Mouse (Mus musculus) ES-E14 (cell line): ENCODE data around the gene Atoh1. TPM values are rescaled to one million over a fixed set of nuclear protein-coding genes. Genes with fewer than 3 reads are reported as not detected.
A peak's percentile ranks its signal among the peaks of the same experiment; 100 is the strongest.

Experiments
- DNase-seq: peaks from one replicate; pipeline ENCODE4 v3.0.0-alpha.2; 2013; ENCODE audit warnings: low read depth, low spot score
- H3K27ac ChIP-seq: 2 replicates; pipeline ENCODE4 v1.5.1; 2012; ENCODE audit warnings: low read depth, mild to moderate bottlenecking, low read length, moderate library complexity, mixed read lengths; ENCODE audit not compliant: poor library complexity, insufficient read depth, severe bottlenecking
- H3K36me3 ChIP-seq: 2 replicates; pipeline ENCODE4 v1.6.1; 2012; ENCODE audit warnings: mild to moderate bottlenecking, low read length, moderate library complexity, mixed read lengths; ENCODE audit not compliant: control insufficient read depth, poor library complexity, insufficient read depth, severe bottlenecking
- H3K4me1 ChIP-seq, 2 experiments: fragments of 150-350 bp in 1 of 2; sonication (generic) in 1 of 2; 2 replicates each; pipeline ENCODE4 v1.6.1; 2012; ENCODE audit warnings: low read length in 2 of 2, mild to moderate bottlenecking in 1 of 2, mixed read lengths in 1 of 2; ENCODE audit not compliant: control insufficient read depth in 2 of 2, insufficient read depth in 2 of 2, poor library complexity in 1 of 2
- H3K4me3 ChIP-seq, 2 experiments: fragments of 150-350 bp in 1 of 2; sonication (generic) in 1 of 2; 2 replicates each; pipeline ENCODE4 v1.5.1; 2012; ENCODE audit warnings: low read length in 2 of 2, low read depth in 1 of 2, mild to moderate bottlenecking in 1 of 2, mixed read lengths in 1 of 2; ENCODE audit not compliant: insufficient read depth in 1 of 2, poor library complexity in 1 of 2, severe bottlenecking in 1 of 2
- H3K9ac ChIP-seq: 2 replicates; pipeline ENCODE4 v1.6.1; 2012; ENCODE audit warnings: low read depth, mild to moderate bottlenecking, low read length, mixed read lengths; ENCODE audit not compliant: poor library complexity, insufficient read depth, severe bottlenecking
- H3K9me3 ChIP-seq: fragments of 150-350 bp; sonication (generic); 2 replicates; pipeline ENCODE4 v1.6.1; 2012; ENCODE audit warnings: low read depth, mild to moderate bottlenecking, low read length; ENCODE audit not compliant: control insufficient read depth, insufficient read depth
- CHD2 ChIP-seq: IDR thresholded peaks from 2 replicates; pipeline ENCODE4 v1.6.1; 2014; ENCODE audit warnings: mild to moderate bottlenecking, low read depth, low read length, inconsistent platforms
- HCFC1 ChIP-seq: IDR thresholded peaks from 2 replicates; pipeline ENCODE4 v1.6.1; 2012; ENCODE audit warnings: low read length, inconsistent platforms, borderline replicate concordance; ENCODE audit not compliant: insufficient read depth
- MAFK ChIP-seq: IDR thresholded peaks from 2 replicates; pipeline ENCODE4 v1.6.1; 2014; ENCODE audit warnings: mild to moderate bottlenecking, low read depth, low read length, inconsistent platforms; ENCODE audit not compliant: insufficient read depth
- ZC3H11A ChIP-seq: IDR thresholded peaks from 2 replicates; pipeline ENCODE4 v1.6.1; 2012; ENCODE audit warnings: low read depth, mild to moderate bottlenecking, inconsistent platforms, low read length, borderline replicate concordance
- ZNF384 ChIP-seq: IDR thresholded peaks from 2 replicates; pipeline ENCODE4 v1.6.1; 2012; ENCODE audit warnings: low read depth, low read length, inconsistent platforms
- in situ Hi-C, 2 experiments: fragments of 600-800 bp; cut with MboI; formaldehyde crosslinking; loops; one replicate each; pipeline ENCODE4 v1.15.1; 2025; ENCODE audit warnings: low sequenced_read_pairs in 2 of 2, inconsistent platforms in 1 of 2; ENCODE audit not compliant: unreplicated experiment in 2 of 2
- total RNA-seq: library from RNA; depleted of rRNA; stranded (reverse); fragments of 300-350 nt; gene quantifications from 2 replicates; pipeline ENCODE4 v1.2.3, GENCODE M21; 2012

The Atoh1 gene
- total RNA-seq, 1 experiment = 0.40 TPM

- Histone ChIP-seq H3K36me3 (no peaks in the 10 kb centered on the region), H3K9me3 (no peaks in the 10 kb centered on the region), H3K4me3 (peak overlapping the region; percentile 43 to 60; a peak in 2 of 4 replicates), H3K9ac (no peak overlapping the region; the same call in 1 of the 2 replicates), H3K27ac (no peak overlapping the region), H3K4me1 (peaks cover 0 to 3% of the 10 kb centered on the region in 2 experiments; a peak in 2 of 4 replicates)
- in situ Hi-C loops = no loop called here
- TF ChIP-seq ZC3H11A (no peak), MAFK (no peak), ZNF384 (no peak), CHD2 (no peak), HCFC1 (no peak)
- no peak for DNase-seq
Observed at GRCm38 (mm10) chr6:64730030-64730429, 1.1 kb downstream of the Atoh1 start.

GRCm38 (mm10) chr6:64730506-64731020 is 1.6 kb downstream of the Atoh1 start:
- Histone ChIP-seq H3K4me3 (no peak overlapping the region; a peak in 1 of 4 replicates), H3K27ac (no peak overlapping the region), H3K36me3 (no peaks in the 10 kb centered on the region), H3K9me3 (no peaks in the 10 kb centered on the region), H3K4me1 (peaks cover 0 to 3% of the 10 kb centered on the region in 2 experiments; a peak in 2 of 4 replicates), H3K9ac (no peak overlapping the region)
- in situ Hi-C loops = no loop called here
- no peak for DNase-seq
- TF ChIP-seq ZNF384 = no peak
- no peak for TF ChIP-seq CHD2
- TF ChIP-seq HCFC1 = no peak
- no peak for TF ChIP-seq ZC3H11A
- no peak for TF ChIP-seq MAFK

- no peaks in the 10 kb centered on the region for H3K9me3 ChIP-seq
- in situ Hi-C loops = no loop called here
- H3K36me3 ChIP-seq = no peaks in the 10 kb centered on the region
- peaks cover 0 to 3% of the 10 kb centered on the region in 2 experiments; a peak in 2 of 4 replicates for H3K4me1 ChIP-seq
- no peak for TF ChIP-seq ZC3H11A
- peak; percentile 63 for TF ChIP-seq ZNF384
- H3K27ac ChIP-seq = no peak overlapping the region
- DNase-seq = no peak
- H3K4me3 ChIP-seq = no peak overlapping the region
- H3K9ac ChIP-seq = no peak overlapping the region
Observed at GRCm38 (mm10) chr6:64731126-64731525, 2.2 kb downstream of the Atoh1 start.

- Histone ChIP-seq H3K27ac (no peak overlapping the region), H3K36me3 (no peaks in the 10 kb centered on the region), H3K4me1 (peaks cover 0 to 3% of the 10 kb centered on the region in 2 experiments; a peak in 2 of 4 replicates), H3K4me3 (no peak overlapping the region), H3K9ac (no peak overlapping the region), H3K9me3 (no peaks in the 10 kb centered on the region)
- no peak for DNase-seq
- in situ Hi-C loops = no loop called here
- TF ChIP-seq CHD2 = no peak
- no peak for TF ChIP-seq ZC3H11A
- TF ChIP-seq ZNF384 = no peak
- TF ChIP-seq HCFC1 = no peak
- no peak for TF ChIP-seq MAFK
Observed at GRCm38 (mm10) chr6:64731621-64732320, 2.8 kb downstream of the Atoh1 start.
